Mouse (Mus musculus): Measurements from ENCODE around the gene Asb11.
A peak's percentile ranks its signal among the peaks of the same experiment; 100 is the strongest.

Gene Asb11

GRCm38 (mm10) chrX:164445601-164446000, 8.8 kb downstream of the Asb11 start:
- DNase-seq (ENCODE audit: low read depth, low spot score): no peak

- peak; percentile 36 for DNase-seq (ENCODE audit: low read depth, low spot score)
These were observed 9.3 kb downstream of the Asb11 start for GRCm38 (mm10) chrX:164446106-164446551.

GRCm38 (mm10) chrX:164446835-164447681, 10.3 kb downstream of the Asb11 start:
- no peak for DNase-seq (ENCODE audit: low read depth, low spot score)

GRCm38 (mm10) chrX:164447682-164448071, 10.9 kb downstream of the Asb11 start:
- DNase-seq (ENCODE audit: low read depth, low spot score): no peak

- peak; percentile 69 for DNase-seq (ENCODE audit: low read depth, low spot score)
These were observed 12.4 kb downstream of the Asb11 start for GRCm38 (mm10) chrX:164449201-164449600.

GRCm38 (mm10) chrX:164459205-164459878, 22.5 kb downstream of the Asb11 start:
- DNase-seq (ENCODE audit: low read depth, low spot score): no peak

- DNase-seq (ENCODE audit: low read depth, low spot score): no peak
These were observed 65.5 kb downstream of the Asb11 start for GRCm38 (mm10) chrX:164502258-164502657.

GRCm38 (mm10) chrX:164505709-164506498, 69.1 kb downstream of the Asb11 start, which contains the start of gene Asb9:
Gene Asb9, plus strand, starts transcription at chrX:164506327.
- no peak for DNase-seq (ENCODE audit: low read depth, low spot score)

- no peak for DNase-seq (ENCODE audit: low read depth, low spot score)
These were observed 70.3 kb downstream of the Asb11 start for GRCm38 (mm10) chrX:164507068-164507467.

- DNase-seq (ENCODE audit: low read depth, low spot score): no peak
These were observed 71.9 kb downstream of the Asb11 start for GRCm38 (mm10) chrX:164508728-164509127.
